Mouse (Mus musculus) hematopoietic stem cell, adult 5-6 weeks (primary cell): ENCODE results near the gene Olfr310. TPM values are rescaled to one million over a fixed set of nuclear protein-coding genes. Genes with fewer than 3 reads are reported as not detected.

Experiments
- ATAC-seq, 2 experiments: fragments of 125-278 bp in 1 of 2; replicated peaks in 1 of 2; 2 replicates each; pipeline ENCODE4 v1.8.0; 2016 to 2017; ENCODE audit warnings: inconsistent platforms in 2 of 2, mild to moderate bottlenecking in 2 of 2, moderate number of reproducible peaks in 2 of 2, low read depth in 1 of 2, moderate TSS enrichment in 1 of 2; ENCODE audit not compliant: low FRiP score in 2 of 2, poor library complexity in 2 of 2, severe bottlenecking in 2 of 2, insufficient read depth in 1 of 2, low TSS enrichment in 1 of 2
- total RNA-seq: library from RNA; stranded (forward); fragments of 172-1452, 232-1000 nt; gene quantifications from 2 replicates; pipeline ENCODE4 v1.2.3, GENCODE M21; 2017

Olfr310 gene
- not detected in 2 replicates for total RNA-seq

GRCm38 (mm10) chr7:86277072-86277471 is at the start of gene Olfr310:
Gene Olfr310, minus strand, starts transcription at chr7:86277172.
- ATAC-seq = no peak

GRCm38 (mm10) chr7:86325530-86325929 is 48.6 kb upstream of the Olfr310 start, which contains the start of gene Olfr308:
Gene Olfr308, minus strand, starts transcription at chr7:86325630.
- no peak for ATAC-seq

- ATAC-seq = peak; percentile 42 to 75; a peak in 3 of 4 replicates
These were observed 44.4 kb upstream of the Olfr310 start for GRCm38 (mm10) chr7:86321323-86321722.

GRCm38 (mm10) chr7:86313608-86314007 is 36.6 kb upstream of the Olfr310 start, which contains the start of gene Olfr309:
Gene Olfr309, minus strand, starts transcription at chr7:86313708.
- ATAC-seq = no peak

- no peak for ATAC-seq
These were observed 30.8 kb downstream of the Olfr310 start, which contains the start of gene Vmn2r76 for GRCm38 (mm10) chr7:86246208-86246607. Gene Vmn2r76, minus strand, starts transcription at chr7:86246308.

Other genes starting within 250 kb of the Olfr310 start
- not detected in 2 replicates for gene Vmn2r75, start 105.4 kb downstream of the Olfr310 start, total RNA-seq
- not detected in 2 replicates for gene Vmn2r76, start 30.9 kb downstream of the Olfr310 start, total RNA-seq
- gene Olfr309, start 36.5 kb upstream of the Olfr310 start, total RNA-seq = not detected in 2 replicates
- not detected in 2 replicates for gene Olfr308, start 48.5 kb upstream of the Olfr310 start, total RNA-seq
- not detected in 2 replicates for gene Olfr307, start 60.4 kb upstream of the Olfr310 start, total RNA-seq
- not detected in 2 replicates for gene Olfr305, start 89.8 kb upstream of the Olfr310 start, total RNA-seq
- gene Olfr304, start 109.5 kb upstream of the Olfr310 start, total RNA-seq = not detected in 2 replicates
- not detected in 2 replicates for gene Olfr303, start 120.6 kb upstream of the Olfr310 start, total RNA-seq
- gene Olfr301, start 126.7 kb upstream of the Olfr310 start, total RNA-seq = not detected in 2 replicates
- not detected in 2 replicates for gene Olfr299, start 182.7 kb upstream of the Olfr310 start, total RNA-seq
- gene Olfr298, start 215.3 kb upstream of the Olfr310 start, total RNA-seq = not detected in 2 replicates
- not detected in 2 replicates for gene Olfr297, start 242.8 kb upstream of the Olfr310 start, total RNA-seq